Mouse (Mus musculus) MEL (cell line): ENCODE results near the gene Ctdnep1. TPM values are rescaled to one million over a fixed set of nuclear protein-coding genes. Genes with fewer than 3 reads are reported as not detected.
A peak's percentile ranks its signal among the peaks of the same experiment; 100 is the strongest.

ENCODE experiments used
- DNase-seq: peaks from one replicate; pipeline ENCODE4 v3.0.0; 2011; ENCODE audit warnings: low read depth, low spot score
- H3K27ac ChIP-seq: 2 replicates; pipeline ENCODE4 v1.5.1; 2012; ENCODE audit warnings: low read depth, mild to moderate bottlenecking, control low read depth, low read length, moderate library complexity; ENCODE audit not compliant: control insufficient read depth
- H3K27me3 ChIP-seq, 2 experiments: fragments of 150-350 bp in 1 of 2; sonication (generic) in 1 of 2; 2 replicates each; pipeline ENCODE4 v1.6.1; 2012; ENCODE audit warnings: low read length in 2 of 2, mild to moderate bottlenecking in 2 of 2, improper control_type of control experiment in 1 of 2, moderate library complexity in 1 of 2; ENCODE audit not compliant: insufficient read depth in 2 of 2, control insufficient read depth in 1 of 2
- H3K36me3 ChIP-seq, 2 experiments: 2 replicates each; pipeline ENCODE4 v1.6.1; 2012 to 2014; ENCODE audit warnings: low read length in 2 of 2, improper control_type of control experiment in 1 of 2, inconsistent platforms in 1 of 2, mild to moderate bottlenecking in 1 of 2; ENCODE audit not compliant: insufficient read depth in 2 of 2, control insufficient read depth in 1 of 2
- H3K4me1 ChIP-seq, 2 experiments: fragments of 150-350 bp in 1 of 2; sonication (generic) in 1 of 2; 2 replicates each; pipeline ENCODE4 v1.6.1; 2012; ENCODE audit warnings: low read length in 2 of 2, improper control_type of control experiment in 1 of 2, mild to moderate bottlenecking in 1 of 2; ENCODE audit not compliant: insufficient read depth in 2 of 2, control insufficient read depth in 1 of 2
- H3K4me3 ChIP-seq, 2 experiments: fragments of 150-350 bp in 1 of 2; sonication (generic) in 1 of 2; 2 replicates each; pipeline ENCODE4 v1.5.1; 2012; ENCODE audit warnings: low read depth in 2 of 2, low read length in 2 of 2, mild to moderate bottlenecking in 2 of 2, moderate library complexity in 2 of 2, control low read depth in 1 of 2, improper control_type of control experiment in 1 of 2; ENCODE audit not compliant: control insufficient read depth in 1 of 2, insufficient read depth in 1 of 2
- H3K79me2 ChIP-seq: 2 replicates; pipeline ENCODE4 v1.6.1; 2012; ENCODE audit warnings: mild to moderate bottlenecking, low read length, moderate library complexity; ENCODE audit not compliant: control insufficient read depth, poor library complexity, insufficient read depth
- H3K9ac ChIP-seq: 2 replicates; pipeline ENCODE4 v1.6.1; 2012; ENCODE audit warnings: low read depth, mild to moderate bottlenecking, control low read depth, low read length, moderate library complexity; ENCODE audit not compliant: control insufficient read depth, poor library complexity, severe bottlenecking
- H3K9me3 ChIP-seq: fragments of 150-350 bp; sonication (generic); replicated peaks from 2 replicates; pipeline ENCODE4 v1.6.1; 2012; ENCODE audit warnings: mild to moderate bottlenecking, low read length, improper control_type of control experiment, moderate library complexity; ENCODE audit not compliant: insufficient read depth
- BHLHE40 ChIP-seq: IDR thresholded peaks from 2 replicates; pipeline ENCODE4 v1.6.1; 2012; ENCODE audit warnings: low read depth, mild to moderate bottlenecking, inconsistent platforms, low read length, improper control_type of control experiment, borderline replicate concordance
- CHD1 ChIP-seq: IDR thresholded peaks from 2 replicates; pipeline ENCODE4 v1.6.1; 2012; ENCODE audit warnings: low read depth, mild to moderate bottlenecking, inconsistent platforms, low read length, improper control_type of control experiment
- CTCF ChIP-seq, 3 experiments: IDR thresholded peaks in 2 of 3; conservative IDR thresholded peaks in 1 of 3; 2 replicates each; pipeline ENCODE4 v1.5.1; 2011 to 2012; ENCODE audit warnings: low read length in 3 of 3, low read depth in 2 of 3, mild to moderate bottlenecking in 2 of 3, improper control_type of control experiment in 1 of 3, inconsistent platforms in 1 of 3, mixed read lengths in 1 of 3, moderate library complexity in 1 of 3; ENCODE audit not compliant: control insufficient read depth in 1 of 3, insufficient read depth in 1 of 3, poor library complexity in 1 of 3, severe bottlenecking in 1 of 3
- ELF1 ChIP-seq: IDR thresholded peaks from 2 replicates; pipeline ENCODE4 v1.6.1; 2014; ENCODE audit warnings: low read depth, mild to moderate bottlenecking, inconsistent platforms, low read length, improper control_type of control experiment, moderate library complexity
- EP300 ChIP-seq, 2 experiments: IDR thresholded peaks; 2 replicates each; pipeline ENCODE4 v1.6.1; 2011; ENCODE audit warnings: improper control_type of control experiment in 2 of 2, low read length in 2 of 2, low read depth in 1 of 2, mild to moderate bottlenecking in 1 of 2
- GABPA ChIP-seq: IDR thresholded peaks from 2 replicates; pipeline ENCODE4 v1.6.1; 2012; ENCODE audit warnings: low read depth, mild to moderate bottlenecking, inconsistent platforms, low read length, improper control_type of control experiment, moderate library complexity
- GATA1 ChIP-seq: IDR thresholded peaks from 2 replicates; pipeline ENCODE4 v1.6.1; 2011; ENCODE audit warnings: low read depth, low read length, improper control_type of control experiment
- HCFC1 ChIP-seq: IDR thresholded peaks from 2 replicates; pipeline ENCODE4 v1.6.1; 2012; ENCODE audit warnings: low read depth, mild to moderate bottlenecking, inconsistent platforms, low read length, improper control_type of control experiment, moderate library complexity
- JUND ChIP-seq: IDR thresholded peaks from 2 replicates; pipeline ENCODE4 v1.6.1; 2011; ENCODE audit warnings: low read depth, mild to moderate bottlenecking, improper control_type of control experiment, low read length
- KAT2A ChIP-seq: conservative IDR thresholded peaks from 2 replicates; pipeline ENCODE4 v1.6.1; 2012; ENCODE audit warnings: low read depth, low read length, improper control_type of control experiment, inconsistent platforms
- MAFK ChIP-seq: IDR thresholded peaks from 2 replicates; pipeline ENCODE4 v1.6.1; 2011; ENCODE audit warnings: low read depth, mild to moderate bottlenecking, low read length, improper control_type of control experiment, borderline replicate concordance
- MAZ ChIP-seq: IDR thresholded peaks from 2 replicates; pipeline ENCODE4 v1.6.1; 2012; ENCODE audit warnings: low read depth, mild to moderate bottlenecking, inconsistent platforms, low read length, improper control_type of control experiment
- MEF2A ChIP-seq: IDR thresholded peaks from 2 replicates; pipeline ENCODE4 v1.6.1; 2014; ENCODE audit warnings: low read depth, mild to moderate bottlenecking, inconsistent platforms, low read length, improper control_type of control experiment; ENCODE audit not compliant: poor library complexity, insufficient replicate concordance, severe bottlenecking; ENCODE audit errors: extremely low read depth
- MXI1 ChIP-seq: IDR thresholded peaks from 2 replicates; pipeline ENCODE4 v1.6.1; 2011; ENCODE audit warnings: mild to moderate bottlenecking, low read depth, low read length, improper control_type of control experiment
- MYB ChIP-seq: IDR thresholded peaks from 2 replicates; pipeline ENCODE4 v1.6.1; 2011; ENCODE audit warnings: mild to moderate bottlenecking, low read depth, low read length, improper control_type of control experiment
- MYC ChIP-seq: IDR thresholded peaks from 2 replicates; pipeline ENCODE4 v1.6.1; 2011; ENCODE audit warnings: low read depth, mild to moderate bottlenecking, low read length, improper control_type of control experiment, moderate library complexity
- NELFE ChIP-seq: IDR thresholded peaks from 2 replicates; pipeline ENCODE4 v1.6.1; 2011; ENCODE audit warnings: low read depth, low read length, improper control_type of control experiment
- NRF1 ChIP-seq: IDR thresholded peaks from 2 replicates; pipeline ENCODE4 v1.6.1; 2014; ENCODE audit warnings: low read depth, mild to moderate bottlenecking, inconsistent platforms, low read length, improper control_type of control experiment, moderate library complexity; ENCODE audit not compliant: poor library complexity, insufficient read depth, severe bottlenecking
- SMC3 ChIP-seq: IDR thresholded peaks from 2 replicates; pipeline ENCODE4 v1.6.1; 2011; ENCODE audit warnings: low read depth, low read length, improper control_type of control experiment
- TAL1 ChIP-seq: IDR thresholded peaks from 2 replicates; pipeline ENCODE4 v1.6.1; 2012; ENCODE audit warnings: mild to moderate bottlenecking, inconsistent platforms, low read length, moderate library complexity, mixed read lengths
- TBP ChIP-seq: IDR thresholded peaks from 2 replicates; pipeline ENCODE4 v1.8.0; 2011; ENCODE audit warnings: low read depth, low read length, improper control_type of control experiment
- TCF12 ChIP-seq: IDR thresholded peaks from 2 replicates; pipeline ENCODE4 v1.6.1; 2014; ENCODE audit warnings: low read depth, mild to moderate bottlenecking, inconsistent platforms, low read length, improper control_type of control experiment, moderate library complexity
- UBTF ChIP-seq: IDR thresholded peaks from 2 replicates; pipeline ENCODE4 v1.6.1; 2012; ENCODE audit warnings: low read depth, mild to moderate bottlenecking, inconsistent platforms, low read length, improper control_type of control experiment, moderate library complexity, borderline replicate concordance; ENCODE audit not compliant: insufficient read depth
- USF2 ChIP-seq, 2 experiments: IDR thresholded peaks; 2 replicates each; pipeline ENCODE4 v1.6.1; 2011 to 2012; ENCODE audit warnings: improper control_type of control experiment in 2 of 2, low read length in 2 of 2, borderline replicate concordance in 1 of 2, inconsistent platforms in 1 of 2, low read depth in 1 of 2, mild to moderate bottlenecking in 1 of 2; ENCODE audit not compliant: insufficient read depth in 1 of 2
- ZKSCAN1 ChIP-seq: IDR thresholded peaks from 2 replicates; pipeline ENCODE4 v1.6.1; 2012; ENCODE audit warnings: low read depth, mild to moderate bottlenecking, inconsistent platforms, low read length, improper control_type of control experiment, moderate library complexity
- ZMIZ1 ChIP-seq: IDR thresholded peaks from 2 replicates; pipeline ENCODE4 v1.6.1; 2012; ENCODE audit warnings: low read depth, mild to moderate bottlenecking, inconsistent platforms, low read length, improper control_type of control experiment, moderate library complexity
- ZNF384 ChIP-seq: IDR thresholded peaks from 2 replicates; pipeline ENCODE4 v1.6.1; 2012; ENCODE audit warnings: low read depth, mild to moderate bottlenecking, inconsistent platforms, low read length, improper control_type of control experiment
- polyA plus RNA-seq, 2 experiments: library from polyadenylated mRNA; stranded (reverse) in 1 of 2; unstranded in 1 of 2; fragments of >175 nt in 1 of 2; fragments of >200 nt in 1 of 2; gene quantifications; 2 replicates each; pipeline versions ENCODE4 v1.2.1 to v1.2.4; 2012; ENCODE audit warnings: low replicate concordance in 2 of 2, low read depth in 1 of 2; ENCODE audit not compliant: insufficient read length in 2 of 2, insufficient read depth in 1 of 2, missing spikeins in 1 of 2
- total RNA-seq: library from RNA; depleted of rRNA; stranded (reverse); fragments of 300-350 nt; gene quantifications from 2 replicates; pipeline ENCODE4 v1.2.3, GENCODE M21; 2012

Gene Ctdnep1
- total and polyA plus RNA-seq, 3 experiments = 47.3 to 133 TPM; not detected in 1

DNA sequence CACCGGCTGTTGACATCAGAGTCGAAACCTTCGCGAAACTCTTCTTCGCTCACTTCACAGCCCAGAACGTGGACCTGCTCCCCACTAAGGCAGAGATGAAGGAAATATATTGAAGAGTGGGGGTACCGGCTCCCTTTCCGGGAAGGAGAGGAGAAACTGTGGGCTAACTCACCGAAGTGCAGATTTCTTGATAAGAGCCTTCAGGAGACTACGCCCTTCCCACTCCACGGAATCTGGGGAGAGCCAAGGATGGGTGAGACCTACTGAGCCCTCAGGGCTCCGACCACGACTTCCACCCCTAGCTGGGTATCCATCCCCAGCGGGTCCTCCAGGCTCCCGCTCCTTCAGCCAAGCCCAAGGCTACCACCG lies 1.1 kb upstream of the Ctdnep1 start:
- no peak for DNase-seq
- peak overlapping the region; percentile 69 to 75 for H3K4me3 ChIP-seq
- H3K9ac ChIP-seq = peak overlapping the region; percentile 65
- TF ChIP-seq MYB (no peak), GATA1 (peak; percentile 62), MYC (0 out of 2 replicates have a peak, but pooled peaks have one; percentile 16)
- TF ChIP-seq, all 39 proteins: peak for 2
- no peaks in the 10 kb centered on the region for H3K27me3 ChIP-seq
- peaks cover 6 to 24% of the 10 kb centered on the region in 2 experiments for H3K36me3 ChIP-seq
- peaks cover 6 to 17% of the 10 kb centered on the region in 2 experiments for H3K4me1 ChIP-seq
- H3K79me2 ChIP-seq = peaks cover 42% of the 10 kb centered on the region
- no peaks in the 10 kb centered on the region for H3K9me3 ChIP-seq
- peak overlapping the region; percentile 90 for H3K27ac ChIP-seq

DNA sequence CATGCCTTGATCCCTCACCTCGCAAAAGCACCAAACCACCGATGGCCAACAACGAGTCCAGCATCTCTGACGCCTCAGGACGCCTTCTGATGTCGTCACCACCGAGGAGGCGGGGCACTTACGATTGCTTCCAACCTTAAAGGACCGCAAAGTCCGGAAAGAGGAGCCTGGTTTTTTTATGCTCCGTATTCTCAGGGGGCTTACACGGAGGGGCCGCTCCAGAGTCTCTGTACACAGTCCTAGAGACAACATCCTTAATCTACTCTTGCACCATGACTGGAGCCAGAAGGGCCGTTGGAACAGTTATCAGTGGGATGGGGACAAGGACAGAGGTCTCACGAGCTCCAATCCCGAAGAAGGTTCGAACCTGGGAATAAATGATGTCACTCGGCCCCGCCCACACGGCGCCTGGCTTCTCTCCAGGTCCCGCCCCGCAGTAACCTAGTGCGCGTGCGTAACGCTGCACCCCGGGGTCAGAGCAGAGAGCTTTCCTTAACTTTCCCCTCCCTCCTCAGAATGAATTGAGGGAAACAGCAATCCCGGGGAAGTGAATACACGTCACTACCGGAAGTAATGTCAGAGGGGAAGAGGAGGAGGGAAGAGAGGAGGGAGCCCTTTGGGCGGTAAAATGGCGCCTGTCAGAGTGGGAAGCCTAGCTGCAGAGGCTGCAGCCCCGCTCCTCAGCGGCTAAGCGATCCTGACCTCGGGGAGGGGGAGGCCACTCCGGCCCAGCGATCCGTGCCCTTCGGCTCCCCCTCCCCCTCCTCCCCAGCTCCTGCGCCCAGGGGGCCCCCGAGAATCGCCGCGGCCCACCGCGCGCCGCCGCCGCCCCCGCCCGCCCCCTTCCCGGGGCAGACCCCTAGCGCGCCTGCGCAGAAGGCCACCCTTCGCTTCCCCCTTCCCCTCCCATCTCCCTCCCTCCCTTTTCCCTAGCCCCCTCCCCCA lies 488 bp upstream of the Ctdnep1 start:
- H3K27ac ChIP-seq = peak overlapping the region; percentile 90
- H3K4me1 ChIP-seq = peaks cover 6 to 17% of the 10 kb centered on the region in 2 experiments
- DNase-seq = peak; percentile 100
- no peaks in the 10 kb centered on the region for H3K27me3 ChIP-seq
- no peaks in the 10 kb centered on the region for H3K9me3 ChIP-seq
- H3K79me2 ChIP-seq = peaks cover 45% of the 10 kb centered on the region
- peaks cover under 1 to 24% of the 10 kb centered on the region in 2 experiments for H3K36me3 ChIP-seq
- peak overlapping the region; percentile 99 for H3K9ac ChIP-seq
- H3K4me3 ChIP-seq = peak overlapping the region; percentile 96 to 98
- TF ChIP-seq TCF12 (peak; percentile 64; the same call in 1 of the 2 replicates), EP300 (IDR thresholded peaks at IDR 0.05; ENCODE audit: low read depth in 1 of 2, low read length in 2 of 2) (no peak; a peak in 2 of 4 replicates), CHD1 (no peak), HCFC1 (peak; percentile 83), KAT2A (no peak; the same call in none of the 2 replicates), UBTF (0 out of 2 replicates have a peak, but pooled peaks have one; percentile 66), TBP (peak; percentile 92), GATA1 (no peak), MEF2A (no peak), MYB (peak; percentile 83; the same call in 1 of the 2 replicates), ELF1 (peak; percentile 87), NELFE (peak; percentile 88), MAZ (peak; percentile 84), ZMIZ1 (peak; percentile 69), GABPA (no peak), NRF1 (peak; percentile 100), SMC3 (no peak), BHLHE40 (peak; percentile 47; the same call in 1 of the 2 replicates), CTCF (IDR thresholded peaks at IDR 0.05 in 2 of 3, conservative IDR thresholded peaks at IDR 0.05 in 1 of 3; ENCODE audit: control insufficient read depth in 1 of 3, insufficient read depth in 1 of 3, low read depth in 2 of 3, low read length in 3 of 3, poor library complexity in 1 of 3, severe bottlenecking in 1 of 3) (no peak), ZKSCAN1 (no peak), MAFK (no peak), USF2 (IDR thresholded peaks at IDR 0.05; ENCODE audit: borderline replicate concordance in 1 of 2, insufficient read depth in 1 of 2, low read depth in 1 of 2, low read length in 2 of 2) (no peak), TAL1 (no peak), MXI1 (peak; percentile 97), ZNF384 (peak; percentile 79), JUND (no peak)
